Mouse (Mus musculus): ENCODE results near the gene Pla2g4e. TPM values are rescaled to one million over a fixed set of nuclear protein-coding genes. Genes with fewer than 3 reads are reported as not detected.
A peak's percentile ranks its signal among the peaks of the same experiment; 100 is the strongest.

The Pla2g4e gene
- polyA plus RNA-seq, 1 experiment from 2014 or later = not detected

DNA sequence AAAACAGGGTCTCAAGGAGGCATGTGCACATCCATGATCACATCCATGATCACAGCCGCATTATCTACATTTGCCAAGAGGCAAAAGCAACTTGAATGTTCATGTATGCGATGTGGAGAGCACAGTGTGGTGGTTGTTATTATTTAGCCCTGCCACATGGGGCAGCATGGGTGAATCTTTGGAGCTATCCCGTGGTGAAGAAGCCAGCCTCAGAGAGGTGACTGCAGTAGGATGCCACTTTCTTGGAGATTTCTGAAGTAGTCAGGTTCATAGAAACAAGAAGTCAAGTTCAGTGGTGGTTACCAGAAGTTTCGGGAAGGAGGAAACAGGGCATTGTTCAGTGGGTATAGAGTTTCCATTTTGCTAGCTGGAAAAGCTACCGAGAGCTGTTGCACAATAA is 87.1 kb downstream of the Pla2g4e start:
- no peaks in the 10 kb centered on the region for H3K9me3 ChIP-seq (ENCODE audit: low read depth, low read length)
- no peaks in the 10 kb centered on the region for H3K27me3 ChIP-seq (ENCODE audit: insufficient read depth, low read length)
- no peaks in the 10 kb centered on the region for H3K36me3 ChIP-seq (ENCODE audit: insufficient read depth)
- 42% methylated on average over 5 of the region's 5 CpGs for WGBS
- H3K4me1 ChIP-seq (ENCODE audit: insufficient read depth) = no peaks in the 10 kb centered on the region
- peak; percentile 24; the same call in 1 of the 2 replicates for TF ChIP-seq CTCF (IDR thresholded peaks at IDR 0.05; ENCODE audit: low read depth)
- no peak overlapping the region for H3K27ac ChIP-seq (ENCODE audit: low read depth)
- H3K9ac ChIP-seq = no peak overlapping the region
- DNase-seq = peak; percentile 30
- ATAC-seq (ENCODE audit: insufficient read depth) = no peak
- H3K4me3 ChIP-seq (ENCODE audit: low read depth, low read length) = no peak overlapping the region
- no peak overlapping the region for H3K4me2 ChIP-seq

DNA sequence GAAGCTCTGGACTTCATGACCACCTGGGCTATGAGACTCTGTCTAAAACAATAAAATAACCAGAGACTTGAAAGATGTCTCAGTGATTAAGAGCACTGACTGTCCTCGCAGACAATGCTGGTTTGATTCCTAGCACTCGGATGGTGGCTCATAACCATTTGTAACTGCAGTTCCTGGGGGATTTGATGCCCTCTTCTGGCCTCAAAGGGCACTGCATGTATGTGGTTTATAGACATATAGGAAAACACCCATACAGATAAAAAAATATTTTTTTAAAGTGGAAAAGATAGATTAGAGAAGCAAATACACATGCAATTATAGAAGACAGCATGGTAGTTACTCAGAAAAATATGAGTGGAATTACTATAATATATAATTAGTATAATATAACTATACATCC is 87.5 kb downstream of the Pla2g4e start:
- no peaks in the 10 kb centered on the region for H3K36me3 ChIP-seq (ENCODE audit: insufficient read depth)
- no peak overlapping the region for H3K27ac ChIP-seq (ENCODE audit: low read depth)
- no peak overlapping the region for H3K4me2 ChIP-seq
- H3K9ac ChIP-seq = no peak overlapping the region
- H3K9me3 ChIP-seq (ENCODE audit: low read depth, low read length) = no peaks in the 10 kb centered on the region
- no peak overlapping the region for H3K4me3 ChIP-seq (ENCODE audit: low read depth, low read length)
- H3K4me1 ChIP-seq (ENCODE audit: insufficient read depth) = no peaks in the 10 kb centered on the region
- peak; percentile 29; the same call in 1 of the 2 replicates for TF ChIP-seq CTCF (IDR thresholded peaks at IDR 0.05; ENCODE audit: low read depth)
- DNase-seq (no peak), ATAC-seq (ENCODE audit: insufficient read depth) (no peak)
- no peaks in the 10 kb centered on the region for H3K27me3 ChIP-seq (ENCODE audit: insufficient read depth, low read length)
- WGBS = 84% methylated on average over 2 of the region's 2 CpGs

DNA sequence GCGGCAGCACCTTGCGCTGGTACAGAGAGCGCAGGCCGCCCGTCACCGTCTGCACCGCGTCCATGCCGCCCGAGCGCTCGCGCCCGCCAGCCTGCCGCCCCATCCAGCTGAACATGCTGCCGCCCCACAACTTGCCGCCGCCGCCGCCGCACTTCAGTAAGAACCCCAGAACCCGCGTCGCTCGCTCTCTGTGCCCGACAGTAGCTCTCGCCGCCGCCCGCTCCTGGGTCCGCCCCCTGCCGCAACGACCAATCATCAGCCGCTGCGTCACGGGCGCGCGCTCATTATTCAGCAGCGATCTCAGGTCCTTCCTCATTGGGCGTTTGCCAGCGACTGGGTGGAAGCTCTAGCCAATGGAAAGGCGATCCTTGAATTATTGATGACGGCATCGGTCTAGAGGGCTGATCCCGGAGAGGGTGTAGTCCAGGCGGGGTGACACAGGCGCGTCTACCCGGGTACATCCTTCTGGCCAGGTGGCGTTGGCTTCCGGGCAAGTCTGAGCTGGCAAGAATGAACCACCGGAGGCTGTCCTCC is 90.7 kb downstream of the Pla2g4e start, which contains the start of gene Ehd4:
Ehd4 (minus strand) TSS at position 246 of the 534 bp plus-strand sequence.
- Histone ChIP-seq H3K27ac (ENCODE audit: low read depth) (peak within 1 kb of the TSS; percentile 63), H3K36me3 (ENCODE audit: insufficient read depth) (no peaks in the 10 kb centered on the region), H3K9me3 (ENCODE audit: low read depth, low read length) (no peaks in the 10 kb centered on the region), H3K4me3 (ENCODE audit: low read depth, low read length) (peak within 1 kb of the TSS; percentile 75), H3K9ac (peak within 1 kb of the TSS; percentile 74), H3K4me1 (ENCODE audit: insufficient read depth) (no peaks in the 10 kb centered on the region), H3K4me2 (peak within 1 kb of the TSS; percentile 100), H3K27me3 (ENCODE audit: insufficient read depth, low read length) (no peaks in the 10 kb centered on the region)
- no peak for TF ChIP-seq CTCF (IDR thresholded peaks at IDR 0.05; ENCODE audit: low read depth)
- WGBS = under 1% methylated on average over 53 of the region's 53 CpGs
- ATAC-seq (ENCODE audit: insufficient read depth) (peak; percentile 97), DNase-seq (peak; percentile 100)

DNA sequence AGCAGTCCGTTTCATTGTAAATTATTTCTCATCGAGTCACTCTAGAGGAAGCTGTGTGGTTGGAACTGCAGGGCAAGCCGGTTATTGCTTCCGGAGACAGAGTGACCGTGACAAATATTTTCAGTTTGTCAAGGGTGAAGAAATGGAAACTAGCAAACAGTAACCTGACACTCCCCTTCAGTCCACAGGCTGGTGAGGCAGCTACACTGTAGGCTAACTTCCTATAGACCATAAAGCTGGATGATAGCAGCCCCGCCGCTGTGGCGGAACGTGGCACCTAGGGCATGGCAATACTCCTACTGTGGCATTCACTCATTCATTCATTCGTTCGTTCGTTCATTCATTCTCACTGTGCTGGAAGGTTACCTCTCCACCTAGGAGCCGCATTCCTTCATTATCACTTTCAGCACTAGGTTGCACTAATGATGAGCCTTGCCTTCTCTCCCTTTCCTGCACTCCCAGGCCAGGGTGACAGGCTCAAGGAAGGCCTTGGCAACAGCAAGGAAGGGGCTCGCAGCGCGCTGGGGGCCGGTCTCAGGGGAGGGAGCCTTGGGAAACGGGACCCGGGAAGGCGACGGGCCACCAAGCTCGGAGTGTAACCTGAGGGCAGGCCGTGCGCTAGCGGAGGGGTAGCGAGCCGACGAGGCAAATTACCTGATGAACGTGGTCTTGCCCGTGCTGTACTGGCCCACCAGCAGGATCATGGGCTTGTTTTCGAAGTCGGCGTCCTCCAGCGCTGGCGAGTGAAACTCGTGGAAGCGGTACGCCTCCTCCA is 91.4 kb downstream of the Pla2g4e start:
- peak overlapping the region; percentile 74 for H3K9ac ChIP-seq
- H3K4me1 ChIP-seq (ENCODE audit: insufficient read depth) = no peaks in the 10 kb centered on the region
- ATAC-seq (ENCODE audit: insufficient read depth) (peak; percentile 50), DNase-seq (peak; percentile 66)
- peak overlapping the region; percentile 75 for H3K4me3 ChIP-seq (ENCODE audit: low read depth, low read length)
- no peaks in the 10 kb centered on the region for H3K36me3 ChIP-seq (ENCODE audit: insufficient read depth)
- no peaks in the 10 kb centered on the region for H3K27me3 ChIP-seq (ENCODE audit: insufficient read depth, low read length)
- H3K9me3 ChIP-seq (ENCODE audit: low read depth, low read length) = no peaks in the 10 kb centered on the region
- no peak for TF ChIP-seq CTCF (IDR thresholded peaks at IDR 0.05; ENCODE audit: low read depth)
- peak overlapping the region; percentile 63 for H3K27ac ChIP-seq (ENCODE audit: low read depth)
- peak overlapping the region; percentile 100 for H3K4me2 ChIP-seq
- 2% methylated on average over 38 of the region's 38 CpGs for WGBS

DNA sequence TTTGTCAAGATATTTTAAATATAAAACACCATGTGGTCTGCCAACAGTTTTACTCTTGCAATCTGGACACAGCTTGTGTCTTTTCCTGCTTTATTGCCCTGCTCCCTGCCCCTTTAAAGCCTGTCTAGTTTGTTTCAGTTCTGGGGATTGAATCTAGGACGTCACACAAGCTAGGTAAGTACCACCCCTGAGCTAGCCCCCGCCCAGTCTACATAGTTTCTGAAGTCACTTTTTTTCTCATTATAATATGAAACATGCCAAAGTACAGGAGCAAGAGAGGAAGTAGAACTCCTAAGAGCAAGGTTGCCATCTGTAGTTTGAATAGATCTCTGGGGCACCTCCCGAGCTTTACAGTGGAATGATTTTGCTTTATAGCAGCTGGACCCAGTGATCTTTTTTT is 94.6 kb downstream of the Pla2g4e start:
- WGBS = 74% methylated on average over 3 of the region's 3 CpGs
- H3K36me3 ChIP-seq (ENCODE audit: insufficient read depth) = no peaks in the 10 kb centered on the region
- TF ChIP-seq CTCF (IDR thresholded peaks at IDR 0.05; ENCODE audit: low read depth) = no peak
- no peak for ATAC-seq (ENCODE audit: insufficient read depth)
- H3K4me3 ChIP-seq (ENCODE audit: low read depth, low read length) = no peak overlapping the region
- no peak overlapping the region for H3K9ac ChIP-seq
- no peak overlapping the region for H3K4me2 ChIP-seq
- no peaks in the 10 kb centered on the region for H3K27me3 ChIP-seq (ENCODE audit: insufficient read depth, low read length)
- no peak for DNase-seq
- no peaks in the 10 kb centered on the region for H3K9me3 ChIP-seq (ENCODE audit: low read depth, low read length)
- H3K27ac ChIP-seq (ENCODE audit: low read depth) = no peak overlapping the region
- H3K4me1 ChIP-seq (ENCODE audit: insufficient read depth) = no peaks in the 10 kb centered on the region

DNA sequence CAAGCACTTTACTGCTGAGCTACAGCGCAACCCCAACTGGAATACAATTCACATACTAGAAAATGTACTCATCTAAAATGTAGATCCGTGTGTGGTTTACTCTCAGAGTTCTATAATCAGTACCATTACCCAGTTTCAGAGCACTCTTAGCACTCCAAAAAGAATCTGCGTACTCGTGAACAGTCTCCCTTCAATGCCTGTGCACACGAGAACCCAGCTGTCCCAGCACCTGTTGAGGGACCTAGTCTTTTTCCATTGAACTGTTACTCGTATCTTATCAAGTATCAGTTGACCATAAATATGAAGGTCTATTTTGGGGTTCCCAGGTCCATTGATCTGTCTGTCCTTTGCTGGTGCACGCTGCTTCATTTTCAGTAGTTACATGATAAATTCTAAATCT is 95.5 kb downstream of the Pla2g4e start:
- TF ChIP-seq CTCF (IDR thresholded peaks at IDR 0.05; ENCODE audit: low read depth) = no peak
- Histone ChIP-seq H3K27me3 (ENCODE audit: insufficient read depth, low read length) (no peaks in the 10 kb centered on the region), H3K9ac (no peak overlapping the region), H3K4me1 (ENCODE audit: insufficient read depth) (no peaks in the 10 kb centered on the region), H3K36me3 (ENCODE audit: insufficient read depth) (no peaks in the 10 kb centered on the region), H3K4me3 (ENCODE audit: low read depth, low read length) (no peak overlapping the region), H3K4me2 (no peak overlapping the region), H3K27ac (ENCODE audit: low read depth) (no peak overlapping the region), H3K9me3 (ENCODE audit: low read depth, low read length) (no peaks in the 10 kb centered on the region)
- ATAC-seq (ENCODE audit: insufficient read depth) (no peak), DNase-seq (no peak)
- 84% methylated on average over 7 of the region's 7 CpGs for WGBS

DNA sequence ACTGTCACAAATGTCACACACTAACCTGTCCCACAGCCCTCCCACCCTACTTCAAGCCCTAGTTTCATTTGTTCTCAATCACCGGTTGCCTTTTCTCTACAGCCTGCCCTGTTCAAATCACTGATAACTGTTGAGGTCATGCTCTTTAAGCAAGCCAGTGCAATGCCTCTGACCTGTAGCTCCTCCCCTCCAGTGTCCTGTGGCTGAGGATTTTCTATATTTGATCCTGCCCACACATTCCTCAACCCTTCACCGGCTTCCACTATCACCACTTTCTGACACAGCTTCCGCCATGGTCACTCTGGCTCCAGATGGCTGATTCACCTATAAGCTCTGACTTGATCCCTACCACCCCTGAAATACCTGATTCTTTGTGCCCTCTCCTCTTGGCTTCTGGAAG is 97.1 kb downstream of the Pla2g4e start:
- TF ChIP-seq CTCF (IDR thresholded peaks at IDR 0.05; ENCODE audit: low read depth) = no peak
- no peaks in the 10 kb centered on the region for H3K36me3 ChIP-seq (ENCODE audit: insufficient read depth)
- no peaks in the 10 kb centered on the region for H3K9me3 ChIP-seq (ENCODE audit: low read depth, low read length)
- ATAC-seq (ENCODE audit: insufficient read depth) (no peak), DNase-seq (no peak)
- H3K4me3 ChIP-seq (ENCODE audit: low read depth, low read length) = no peak overlapping the region
- no peaks in the 10 kb centered on the region for H3K4me1 ChIP-seq (ENCODE audit: insufficient read depth)
- WGBS = 46% methylated on average over 3 of the region's 3 CpGs
- H3K27ac ChIP-seq (ENCODE audit: low read depth) = no peak overlapping the region
- no peak overlapping the region for H3K4me2 ChIP-seq
- H3K27me3 ChIP-seq (ENCODE audit: insufficient read depth, low read length) = no peaks in the 10 kb centered on the region
- no peak overlapping the region for H3K9ac ChIP-seq

All from lung, embryonic 14.5 days (tissue).